Mouse (Mus musculus) thymus, postnatal 4 days (tissue): Measurements from ENCODE around the gene Gon4l.
"Not testable (repeated sequence)": the region's sequence is repeated elsewhere in the genome, so short reads cannot be mapped to it uniquely, and the experiment has no call there.

Source experiments
- DNase-seq: peaks from one replicate; pipeline ENCODE4 v3.0.0; 2021

Gon4l gene

DNA sequence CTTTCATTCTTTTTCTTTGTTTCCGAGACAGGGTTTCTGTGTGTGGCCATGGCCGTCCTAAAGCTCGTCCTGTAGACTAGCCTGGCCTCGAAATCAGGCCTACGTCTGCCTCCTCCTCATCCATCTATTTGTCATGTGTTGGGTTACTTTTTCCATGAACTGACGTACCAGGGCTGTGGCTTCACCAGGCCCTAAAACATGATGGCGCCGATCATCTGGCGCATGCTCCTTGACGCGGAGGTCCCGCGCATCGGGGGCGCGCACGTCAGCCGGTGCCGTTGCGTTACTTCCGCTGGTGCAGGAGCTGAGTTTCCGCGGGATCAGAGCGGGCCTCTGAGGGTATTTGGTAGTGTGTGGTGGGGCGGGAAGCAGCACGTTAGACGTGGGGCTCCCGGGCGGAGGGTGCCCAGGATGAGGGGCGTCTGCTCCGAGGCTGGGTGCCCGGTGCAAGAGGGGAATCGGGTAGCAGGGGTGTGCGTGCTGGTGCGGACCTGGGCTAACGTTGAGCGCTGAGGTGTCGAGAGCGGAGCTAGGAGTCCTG, at the start of gene Gon4l:
Gene Gon4l, plus strand, starts transcription at position 281 of the 541 bp plus-strand sequence.
- DNase-seq: peak; percentile 51

DNA sequence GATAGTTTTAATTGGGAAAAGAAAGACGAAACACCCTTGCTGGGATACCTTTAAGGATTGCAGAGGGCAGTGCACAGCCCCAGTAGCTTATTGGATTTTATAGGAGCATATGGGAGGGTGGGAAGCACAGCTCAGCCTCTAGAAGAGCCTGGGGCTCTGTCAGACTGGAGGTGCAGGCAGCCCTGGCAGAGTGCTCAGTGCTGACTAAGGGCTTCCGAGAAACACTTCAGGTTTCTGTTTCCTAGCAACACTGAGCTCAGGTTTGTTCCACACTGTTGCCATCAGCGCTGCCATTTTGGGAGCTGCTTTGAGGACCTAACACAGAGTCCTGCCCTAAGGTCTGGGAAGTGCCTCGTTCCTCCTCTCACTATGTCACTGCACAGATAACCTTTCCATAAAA, 48.7 kb upstream of the Gon4l start:
- not testable (repeated sequence) for DNase-seq

DNA sequence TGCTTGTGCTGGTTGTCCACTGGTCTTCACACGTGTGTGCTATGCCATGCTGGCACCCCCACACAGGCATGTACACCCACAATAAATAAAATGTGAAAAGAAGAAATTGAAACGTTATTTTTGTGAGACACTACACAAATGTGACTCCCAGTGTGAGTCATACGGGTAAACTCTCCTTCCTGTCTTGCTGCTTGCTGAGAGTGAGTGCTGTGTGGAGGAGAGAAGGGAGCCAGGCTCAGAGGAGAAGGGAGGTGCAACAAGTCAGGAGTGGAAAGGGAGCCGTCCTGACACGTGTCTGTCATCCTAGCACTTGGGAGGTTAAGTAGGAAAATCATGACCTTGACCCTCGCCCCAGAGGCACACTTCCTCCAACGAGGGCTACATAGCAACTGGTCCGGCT, 48.2 kb upstream of the Gon4l start:
- DNase-seq: not testable (repeated sequence)

DNA sequence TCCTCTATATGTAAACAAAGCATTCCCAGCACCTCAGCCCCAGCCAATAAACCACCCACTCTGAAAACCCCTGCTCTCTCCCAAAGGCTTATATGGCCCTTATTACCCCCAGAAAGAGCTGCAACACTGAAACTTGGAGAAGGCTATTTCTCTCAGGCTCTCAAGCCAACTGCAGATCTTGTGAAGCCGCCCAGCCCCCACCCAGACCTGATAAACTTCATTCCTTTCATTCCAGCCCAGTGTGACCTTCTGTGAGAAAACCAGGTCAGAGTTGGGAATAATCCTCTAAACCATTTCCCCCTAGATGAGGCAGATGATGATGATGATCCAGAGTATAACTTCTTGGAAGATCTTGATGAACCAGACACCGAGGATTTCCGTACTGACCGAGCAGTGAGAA, 47.0 kb upstream of the Gon4l start:
- DNase-seq: not testable (repeated sequence)

DNA sequence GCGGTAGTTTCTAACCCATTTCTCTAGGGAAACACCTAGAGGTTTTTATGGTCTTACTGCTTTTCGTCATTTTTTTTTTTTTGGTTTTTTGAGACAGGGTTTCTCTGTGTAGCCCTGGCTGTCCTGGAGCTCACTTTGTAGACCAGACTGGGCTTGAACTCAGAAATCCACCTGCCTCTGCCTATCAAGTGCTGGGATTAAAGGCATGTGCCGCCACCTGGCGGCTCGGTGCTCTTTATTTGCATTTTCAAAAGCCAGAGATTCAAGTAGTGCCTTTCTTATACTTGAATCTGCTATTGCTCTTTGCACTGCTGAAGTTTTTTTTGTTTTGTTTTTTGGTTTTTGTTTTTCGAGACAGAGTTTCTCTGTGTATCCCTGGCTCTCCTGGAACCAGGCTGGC, 37.5 kb upstream of the Gon4l start:
- not testable (repeated sequence) for DNase-seq

DNA sequence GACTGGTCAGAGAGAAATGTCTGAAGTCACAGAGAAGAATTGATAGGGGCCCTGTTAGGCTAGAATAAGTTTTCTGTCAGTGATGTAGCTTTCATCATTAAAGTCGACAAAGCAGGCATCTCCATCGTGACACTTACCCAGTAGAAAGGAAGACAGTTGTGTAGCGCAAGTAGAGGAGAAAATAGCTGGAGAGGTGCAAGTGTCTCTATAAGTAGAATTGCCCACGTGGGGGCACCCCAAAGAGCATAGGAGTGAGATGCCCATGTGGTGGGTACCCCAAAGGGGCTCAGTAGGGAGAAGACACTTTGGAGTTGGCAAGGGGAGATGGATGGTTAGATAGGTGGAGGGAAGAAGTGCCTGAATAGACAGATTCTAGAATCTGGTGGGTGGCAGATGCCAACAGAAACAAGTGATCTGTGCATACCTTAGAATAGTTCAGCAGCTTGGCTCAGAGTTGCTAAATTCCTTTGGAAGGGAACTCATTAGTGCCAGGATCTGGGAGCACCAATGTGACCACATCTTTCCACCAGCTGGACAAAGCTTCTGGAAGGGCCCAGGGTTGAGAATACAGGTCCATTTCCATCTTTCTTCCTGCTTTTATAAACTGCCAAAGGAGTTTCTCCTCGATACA, 31.0 kb upstream of the Gon4l start:
- DNase-seq: no peak

DNA sequence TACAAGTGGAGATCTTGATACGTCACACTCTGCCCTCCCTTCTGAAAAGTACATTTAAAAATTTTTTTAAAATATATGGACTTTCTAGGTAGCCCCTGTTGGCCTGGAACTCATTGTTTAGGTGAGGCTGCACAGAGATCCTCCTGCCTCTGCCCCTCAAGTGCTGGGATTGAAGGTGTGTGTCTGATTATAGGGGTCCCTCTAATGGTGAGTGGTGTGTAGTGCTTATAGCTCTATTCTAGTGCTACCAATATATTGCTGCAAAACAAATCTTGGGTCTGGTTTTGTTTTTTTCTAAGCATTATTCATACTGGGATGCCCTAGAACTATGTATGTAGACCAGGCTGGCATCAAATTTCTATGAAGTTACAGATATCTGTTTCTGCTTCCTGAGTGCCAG, 9.3 kb upstream of the Gon4l start:
- DNase-seq: peak; percentile 11

DNA sequence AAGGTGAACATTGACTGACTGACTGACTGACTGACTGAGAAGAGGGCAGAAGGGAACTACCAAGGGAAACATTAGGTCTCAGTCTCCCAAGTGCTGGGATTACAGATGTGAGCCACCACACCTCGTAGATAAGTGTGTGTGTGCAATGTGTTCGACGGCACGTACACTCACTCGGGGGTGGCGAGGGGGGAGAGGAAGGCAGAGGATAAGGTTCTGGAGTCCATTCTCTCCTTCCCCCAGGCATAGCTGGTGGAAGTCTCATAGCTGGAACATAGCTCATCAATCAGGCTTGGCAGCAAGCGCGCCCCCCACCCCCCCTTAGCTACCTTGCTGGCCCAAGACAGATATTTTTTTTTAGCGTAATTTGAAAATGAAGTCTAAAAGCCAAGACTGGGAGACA, 7.8 kb upstream of the Gon4l start:
- DNase-seq: no peak

DNA sequence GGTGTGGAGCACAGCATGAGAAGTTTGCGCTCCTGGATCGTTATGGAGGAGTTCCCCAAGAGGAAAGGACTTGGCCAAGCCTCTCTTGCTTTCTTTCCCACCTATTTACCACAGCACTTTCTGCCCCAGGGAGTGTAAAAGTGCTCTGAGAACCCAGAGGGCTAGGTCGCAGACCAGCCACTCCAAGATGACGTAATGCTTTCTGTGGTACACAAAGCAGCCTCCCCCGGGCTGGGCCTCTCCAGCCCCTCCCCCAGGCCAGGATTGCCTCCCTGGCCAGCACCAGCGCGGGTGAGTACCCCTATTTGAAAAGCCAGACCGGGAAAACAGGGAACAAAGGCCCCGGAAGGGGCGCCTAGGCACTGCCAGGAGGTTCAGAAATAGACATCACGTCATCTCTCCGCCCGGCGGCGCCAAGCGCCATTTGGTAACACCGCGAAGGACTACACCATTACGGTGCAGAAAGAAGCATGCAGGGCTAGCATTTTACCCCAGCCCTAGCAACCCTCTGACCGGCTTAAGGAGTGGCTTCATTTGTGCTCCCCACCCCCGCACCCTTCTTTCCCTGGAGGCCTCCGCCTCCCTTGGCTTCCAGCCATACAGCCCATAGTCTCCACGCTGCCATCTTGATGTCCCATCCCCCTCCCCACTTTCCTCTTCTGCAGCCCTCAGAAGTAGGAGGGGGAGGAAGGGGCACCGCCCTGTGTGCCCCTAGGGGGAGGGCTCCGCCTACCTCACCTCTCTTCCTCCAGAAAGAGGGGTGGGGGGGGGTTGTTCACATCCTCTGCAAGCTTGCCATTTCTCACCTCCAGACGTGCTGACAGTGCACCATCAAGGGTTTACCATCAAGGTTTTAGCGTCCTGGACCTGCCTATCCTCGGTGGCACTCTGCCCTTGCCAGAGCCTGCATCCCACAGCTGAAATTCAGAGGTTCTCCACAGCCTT, 3.6 kb upstream of the Gon4l start:
- peak; percentile 26 for DNase-seq

DNA sequence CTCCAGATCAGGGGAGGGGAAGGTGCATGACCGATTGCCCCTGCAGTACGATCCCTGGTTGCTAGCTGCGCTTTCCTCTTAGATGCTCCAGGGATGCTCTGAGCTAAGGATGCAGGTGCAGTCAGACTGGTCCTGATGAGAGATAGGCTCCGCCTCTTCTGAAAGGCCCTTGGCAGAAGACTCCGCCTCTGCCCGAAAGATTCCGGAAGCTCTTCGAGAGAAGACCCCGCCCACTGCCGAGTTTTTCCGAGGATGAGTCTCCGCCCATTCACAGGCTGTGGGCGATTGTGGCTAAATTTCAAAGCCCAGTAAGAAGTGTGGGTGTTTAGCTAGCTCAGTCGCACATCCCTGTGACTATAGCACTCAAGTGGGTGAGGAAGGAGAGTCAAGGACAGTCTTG, 2.6 kb upstream of the Gon4l start:
- peak; percentile 50 for DNase-seq

DNA sequence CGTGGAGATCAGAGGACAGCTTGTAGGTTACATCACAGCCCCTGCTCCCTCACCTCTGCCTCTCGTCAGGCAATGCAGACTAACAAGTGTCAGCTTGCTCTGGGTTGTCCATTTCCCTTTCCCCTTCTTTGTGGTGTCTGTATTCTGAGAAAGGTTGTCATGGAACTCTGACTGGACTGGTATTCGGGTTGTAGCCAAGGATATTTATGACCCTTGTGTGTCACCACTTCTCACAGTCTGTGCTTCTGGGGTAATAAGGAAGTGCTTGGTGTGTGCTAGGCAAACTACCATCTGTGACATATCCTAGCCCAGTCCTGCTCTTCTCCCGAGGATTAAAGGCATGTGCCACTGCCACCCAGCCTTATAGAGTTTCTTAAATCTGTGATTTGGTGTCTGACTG, 14.1 kb downstream of the Gon4l start:
- DNase-seq: no peak

DNA sequence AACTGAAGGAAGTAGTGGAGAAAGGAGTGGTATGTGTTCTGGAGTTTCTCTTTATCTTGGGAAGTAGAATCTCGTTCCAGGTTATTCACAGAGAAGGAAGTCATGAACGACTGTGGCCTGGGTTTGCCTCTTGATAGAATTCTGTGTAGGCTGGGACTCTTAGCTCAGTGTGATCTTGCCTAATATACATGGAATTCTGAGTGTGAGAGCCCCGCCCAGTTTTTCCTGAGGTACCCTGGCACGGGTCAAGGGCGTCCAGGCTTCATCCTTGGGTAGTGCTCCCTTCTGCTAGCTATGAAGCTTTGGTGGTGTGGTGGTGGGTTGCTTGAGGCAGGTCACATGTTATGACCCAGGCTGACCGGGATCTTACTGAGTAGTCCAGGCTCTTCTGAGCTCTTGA, 20.8 kb downstream of the Gon4l start:
- DNase-seq: no peak

DNA sequence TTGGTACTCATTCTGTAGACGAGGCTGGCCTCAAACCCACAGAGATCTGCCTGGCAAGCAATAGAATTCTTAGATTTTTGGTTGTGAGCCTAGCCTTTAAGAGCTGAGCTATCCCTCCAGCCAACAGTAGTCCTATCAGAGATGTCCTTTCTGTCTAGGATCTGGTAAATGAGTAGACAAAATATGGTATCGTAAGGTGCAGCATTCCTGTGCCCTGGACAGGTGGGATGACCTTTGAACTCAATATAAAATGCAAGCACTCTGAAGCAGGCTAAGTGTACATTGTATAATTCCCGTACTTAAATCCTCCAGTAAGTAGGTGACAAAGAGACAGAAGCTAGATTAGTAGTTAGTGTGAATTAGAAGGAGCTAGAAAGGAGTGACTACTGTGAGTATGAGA, 27.1 kb downstream of the Gon4l start:
- no peak for DNase-seq

DNA sequence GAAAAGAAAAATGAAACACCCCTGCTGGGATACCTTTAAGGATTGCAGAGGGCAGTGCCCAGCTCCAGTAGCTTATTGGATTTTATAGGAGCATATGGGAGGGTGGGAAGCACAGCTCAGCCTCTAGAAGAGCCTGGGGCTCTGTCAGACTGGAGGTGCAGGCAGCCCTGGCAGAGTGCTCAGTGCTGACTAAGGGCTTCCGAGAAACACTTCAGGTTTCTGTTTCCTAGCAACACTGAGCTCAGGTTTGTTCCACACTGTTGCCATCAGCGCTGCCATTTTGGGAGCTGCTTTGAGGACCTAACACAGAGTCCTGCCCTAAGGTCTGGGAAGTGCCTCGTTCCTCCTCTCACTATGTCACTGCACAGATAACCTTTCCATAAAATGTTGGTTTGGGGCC, 31.7 kb downstream of the Gon4l start:
- not testable (repeated sequence) for DNase-seq

DNA sequence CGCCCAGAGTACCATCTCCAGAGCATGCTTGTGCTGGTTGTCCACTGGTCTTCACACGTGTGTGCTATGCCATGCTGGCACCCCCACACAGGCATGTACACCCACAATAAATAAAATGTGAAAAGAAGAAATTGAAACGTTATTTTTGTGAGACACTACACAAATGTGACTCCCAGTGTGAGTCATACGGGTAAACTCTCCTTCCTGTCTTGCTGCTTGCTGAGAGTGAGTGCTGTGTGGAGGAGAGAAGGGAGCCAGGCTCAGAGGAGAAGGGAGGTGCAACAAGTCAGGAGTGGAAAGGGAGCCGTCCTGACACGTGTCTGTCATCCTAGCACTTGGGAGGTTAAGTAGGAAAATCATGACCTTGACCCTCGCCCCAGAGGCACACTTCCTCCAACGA, 32.1 kb downstream of the Gon4l start:
- not testable (repeated sequence) for DNase-seq

DNA sequence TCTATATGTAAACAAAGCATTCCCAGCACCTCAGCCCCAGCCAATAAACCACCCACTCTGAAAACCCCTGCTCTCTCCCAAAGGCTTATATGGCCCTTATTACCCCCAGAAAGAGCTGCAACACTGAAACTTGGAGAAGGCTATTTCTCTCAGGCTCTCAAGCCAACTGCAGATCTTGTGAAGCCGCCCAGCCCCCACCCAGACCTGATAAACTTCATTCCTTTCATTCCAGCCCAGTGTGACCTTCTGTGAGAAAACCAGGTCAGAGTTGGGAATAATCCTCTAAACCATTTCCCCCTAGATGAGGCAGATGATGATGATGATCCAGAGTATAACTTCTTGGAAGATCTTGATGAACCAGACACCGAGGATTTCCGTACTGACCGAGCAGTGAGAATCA, 33.4 kb downstream of the Gon4l start:
- DNase-seq: not testable (repeated sequence)

DNA sequence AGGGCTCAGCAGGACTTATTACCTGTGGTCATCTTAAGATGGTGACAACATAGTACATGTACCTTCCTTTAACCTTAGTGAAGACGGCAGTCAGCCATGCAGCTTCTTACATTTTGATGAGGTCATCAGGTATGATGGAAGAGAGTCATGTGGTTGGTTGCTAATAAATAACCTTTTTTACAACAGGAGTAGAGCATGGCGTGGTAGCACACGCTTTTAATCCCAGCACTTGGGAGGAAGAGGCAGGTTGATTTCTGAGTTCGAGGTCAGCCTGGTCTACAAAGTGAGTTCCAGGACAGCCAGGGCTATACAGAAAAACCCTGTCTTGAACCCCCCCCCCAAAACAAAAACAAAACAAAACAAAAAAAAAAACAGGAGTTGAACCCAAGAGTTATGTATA, 47.5 kb downstream of the Gon4l start:
- not testable (repeated sequence) for DNase-seq

DNA sequence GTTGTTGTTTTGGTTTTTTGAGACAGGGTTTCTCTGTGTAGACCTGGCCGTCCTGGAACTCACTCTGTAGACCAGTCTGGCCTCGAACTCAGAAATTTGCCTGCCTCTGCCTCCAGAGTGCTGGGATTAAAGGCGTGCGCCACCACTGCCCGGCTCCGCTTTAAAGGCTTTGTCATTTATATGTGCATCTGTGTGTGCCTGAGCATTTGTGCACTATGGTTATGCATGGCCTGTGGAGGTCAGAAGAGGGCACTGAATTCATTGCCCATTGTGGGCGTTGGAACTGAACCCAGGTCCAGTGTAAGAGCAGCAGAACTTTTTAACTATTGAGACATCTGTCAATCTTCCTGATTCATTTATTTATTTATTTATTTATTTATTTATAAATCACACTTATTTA, 58.0 kb downstream of the Gon4l start:
- DNase-seq: not testable (repeated sequence)

DNA sequence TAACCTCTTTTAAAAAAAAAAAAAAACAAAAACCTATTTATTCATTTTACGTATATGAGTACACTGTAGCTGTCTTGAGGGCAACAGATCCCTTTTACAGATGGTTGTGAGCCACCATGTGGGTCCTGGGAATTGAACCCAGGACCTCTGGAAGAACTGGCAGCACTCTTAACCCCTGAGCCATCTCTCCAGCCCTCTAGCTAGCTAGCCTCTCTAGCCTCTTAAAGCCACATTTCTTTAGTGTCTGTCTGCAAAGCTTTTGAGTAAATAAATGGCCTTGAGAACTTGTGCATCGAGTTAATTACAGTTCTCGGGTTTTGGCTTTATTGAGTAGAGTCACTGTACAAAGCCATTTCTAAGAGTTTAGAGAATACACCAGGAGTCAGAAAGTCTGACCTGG, 69.8 kb downstream of the Gon4l start:
- no peak for DNase-seq

DNA sequence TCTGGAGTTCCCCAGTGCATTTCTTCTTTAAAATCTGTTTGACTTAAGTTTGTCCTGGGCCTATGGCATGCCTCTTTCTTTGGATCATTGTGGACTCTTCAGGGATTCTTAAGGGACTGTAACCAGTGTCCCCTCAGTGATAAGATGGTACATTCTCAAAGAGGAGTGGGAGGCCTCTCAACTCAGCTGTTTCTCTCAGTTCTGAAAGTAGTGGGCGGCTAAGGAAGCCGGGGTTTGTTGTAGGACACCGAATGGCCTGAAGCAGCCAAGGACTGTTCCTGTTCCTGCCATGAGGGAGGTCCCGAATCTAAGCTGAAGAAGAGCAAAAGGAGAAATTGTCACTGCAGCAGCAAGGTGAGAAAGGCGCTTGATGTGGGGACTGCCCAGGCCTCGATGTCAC, 70.2 kb downstream of the Gon4l start:
- no peak for DNase-seq

DNA sequence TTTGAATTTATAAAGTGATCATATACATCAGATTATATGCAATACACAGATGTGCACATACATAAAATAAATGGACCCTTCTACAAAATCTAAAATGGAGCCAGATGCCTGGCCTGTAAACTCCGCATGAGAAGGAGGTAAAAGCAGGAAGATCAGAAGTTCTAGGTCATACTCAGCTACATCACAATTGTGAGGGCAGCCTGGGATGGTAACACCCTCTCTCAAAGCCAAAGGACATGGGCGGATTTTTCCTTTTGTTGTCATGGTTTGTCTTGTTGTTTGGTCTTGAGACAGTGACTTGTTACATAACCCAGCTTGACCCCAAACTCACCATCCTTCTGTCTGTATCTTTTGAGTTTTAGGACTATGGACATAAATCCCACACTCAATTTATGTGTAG, 70.7 kb downstream of the Gon4l start:
- no peak for DNase-seq

DNA sequence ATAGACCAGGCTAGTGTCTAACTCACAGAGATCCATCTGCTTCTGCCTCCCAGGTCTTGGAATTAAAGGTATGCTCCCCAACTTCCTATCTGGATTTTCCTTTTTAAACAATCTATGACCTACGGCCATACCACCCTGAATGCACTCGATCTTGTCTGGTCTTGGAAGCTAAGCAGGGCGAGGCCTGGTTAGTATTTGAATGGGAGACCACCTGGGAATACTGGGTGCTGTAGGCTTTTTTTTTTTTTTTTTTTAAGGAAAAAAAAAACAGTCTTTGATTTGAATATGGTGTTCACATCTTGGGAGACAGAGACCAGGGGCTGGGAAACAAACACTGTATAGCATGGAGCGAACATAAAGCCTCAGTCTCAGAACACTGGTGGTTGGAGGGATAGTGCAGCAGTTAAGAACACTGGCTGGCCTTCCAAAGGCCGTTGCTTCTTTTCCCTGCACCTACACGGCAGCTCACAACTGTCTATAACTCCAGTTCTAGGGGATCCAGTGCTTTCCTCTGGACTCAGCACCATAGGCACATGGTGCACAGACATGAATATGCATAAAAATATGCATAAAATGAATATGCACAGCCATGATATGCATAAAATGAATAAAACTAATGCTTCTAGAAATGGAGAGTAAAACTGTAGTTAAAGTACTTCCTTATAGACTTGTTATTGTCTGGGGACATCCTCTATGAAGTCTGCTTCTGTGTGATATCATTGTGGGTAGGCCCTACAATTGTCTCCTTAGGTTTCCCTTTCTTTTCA, 71.5 kb downstream of the Gon4l start:
- DNase-seq: peak; percentile 1

DNA sequence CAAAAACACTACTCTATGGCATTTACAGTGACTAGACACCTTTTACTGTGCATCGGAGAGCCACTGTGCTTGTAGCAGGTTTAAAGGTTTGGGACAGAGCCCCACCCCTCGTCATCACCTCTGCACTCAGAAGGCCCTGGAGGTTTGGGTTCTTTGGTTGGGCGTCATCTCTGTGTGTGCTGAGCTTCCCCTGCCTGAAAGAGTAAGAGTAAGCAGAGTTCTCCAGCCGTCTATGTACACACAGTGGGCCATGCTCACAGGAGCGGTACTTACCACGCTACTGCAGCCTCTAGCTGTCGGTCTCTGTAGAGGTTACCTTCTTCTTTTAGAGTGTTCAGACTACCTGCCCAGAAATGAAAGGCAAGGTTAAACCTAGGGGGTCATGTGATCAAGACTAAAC, 77.6 kb downstream of the Gon4l start:
- DNase-seq: no peak
